ENCODE assay signal across 20 mouse cellular contexts in the genomic region with DNA sequence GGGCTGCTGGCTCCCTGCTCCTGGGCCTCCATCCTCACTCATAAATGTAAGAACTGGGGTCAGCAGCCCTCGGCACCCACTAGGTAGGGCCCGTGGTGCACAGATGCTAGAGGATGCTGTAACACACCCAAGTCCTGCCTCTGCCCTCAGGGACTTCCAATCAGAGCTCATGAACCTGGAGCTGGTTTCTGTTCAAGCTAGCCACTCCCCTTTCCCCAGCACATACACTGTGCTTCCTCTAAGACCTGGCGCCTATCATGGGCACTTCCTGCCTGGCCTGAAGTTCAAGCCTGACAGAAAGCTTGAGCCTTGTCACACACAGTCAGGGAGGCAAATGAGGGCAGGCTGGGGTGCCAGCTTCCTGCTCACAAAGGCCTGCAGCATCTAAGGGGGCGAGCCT. TPM values are rescaled to one million over a fixed set of nuclear protein-coding genes. Genes with fewer than 3 reads are reported as not detected.
A peak's percentile ranks its signal among the peaks of the same experiment; 100 is the strongest.
DNase-seq lines count a peak whose midpoint lies in the region; ATAC-seq and TF ChIP-seq lines count a peak whose summit lies in the region.
"Had no signal": no experiment of that assay in that cellular context is flagged by ENCODE, and none has a peak within 500 bp of the region (broad histone marks: within the 10 kb centered on the region; RNA-seq: fewer than 3 reads in every experiment).

No protein-coding gene starts in this region.

- H3K36me3 ChIP-seq in lung, postnatal 0 days (ENCODE audit: insufficient read depth, low read length), result peaks cover 67% of the 10 kb centered on the region

- H3K9ac ChIP-seq in lung, postnatal 0 days (replicated peaks; ENCODE audit: low read depth), result no peak overlapping the region
- H3K9ac ChIP-seq: forebrain, embryonic 13.5 days; heart, embryonic 15.5 days; hindbrain, embryonic 13.5 days; intestine, embryonic 15.5 days had no signal

- peak; percentile 23 for DNase-seq in lung, postnatal 25 days (ENCODE audit: low spot score)
- DNase-seq in lung, postnatal 0 days (ENCODE audit: low spot score), result no peak
- DNase-seq in ES-CJ7 (ENCODE audit: low read depth, low spot score) (peak; percentile 28), ZHBTc4 (ENCODE audit: low read depth, low spot score) (peak; percentile 57)
- DNase-seq in layer of hippocampus, adult 9-10 months (ENCODE audit: low spot score), result no peak
- no peak for DNase-seq in left cerebral cortex, adult 9 months (ENCODE audit: low spot score in 2 of 2)
- DNase-seq: adrenal gland, postnatal 10 days; cerebellum, adult 11 months; cerebellum, adult 9-10 months; cerebellum, postnatal 36 days; gastrocnemius, postnatal 14 days; heart, adult 2 months; heart, postnatal 14 days had no signal

- H3K27me3 ChIP-seq in lung, postnatal 0 days (replicated peaks; ENCODE audit: insufficient read depth, low read length), result no peaks in the 10 kb centered on the region
- H3K27me3 ChIP-seq: forebrain, embryonic 13.5 days; heart, embryonic 15.5 days; hindbrain, embryonic 13.5 days; intestine, embryonic 15.5 days had no signal

- H3K4me3 ChIP-seq in lung, postnatal 0 days (ENCODE audit: low read depth, low read length), result no peak overlapping the region
- H3K4me3 ChIP-seq: embryonic facial prominence, embryonic 10.5 days; forebrain, embryonic 13.5 days; heart, adult 2 months; heart, embryonic 15.5 days; hindbrain, embryonic 13.5 days; intestine, embryonic 15.5 days had no signal

- ATAC-seq in lung, postnatal 0 days, result no peak
- ATAC-seq: forebrain, embryonic 13.5 days; hindbrain, postnatal 0 days; intestine, embryonic 15.5 days had no signal

- H3K4me2 ChIP-seq in lung, postnatal 0 days (replicated peaks; ENCODE audit: low read depth, low read length), result no peak overlapping the region
- H3K4me2 ChIP-seq: forebrain, embryonic 13.5 days; heart, embryonic 11.5 days; heart, embryonic 15.5 days; hindbrain, embryonic 13.5 days; intestine, embryonic 15.5 days had no signal

- no peak for TF ChIP-seq EP300 in lung, postnatal 0 days (IDR thresholded peaks at IDR 0.05)

- no peaks in the 10 kb centered on the region for H3K4me1 ChIP-seq in lung, postnatal 0 days (ENCODE audit: insufficient read depth, low read depth, low read length)
- H3K4me1 ChIP-seq: forebrain, embryonic 13.5 days; intestine, embryonic 15.5 days had no signal

- no peak overlapping the region for H3K27ac ChIP-seq in lung, postnatal 0 days (ENCODE audit: low read length)
- H3K27ac ChIP-seq: embryonic facial prominence, embryonic 10.5 days; forebrain, embryonic 13.5 days; heart, adult 2 months; heart, embryonic 15.5 days; hindbrain, embryonic 13.5 days; hindbrain, postnatal 0 days; intestine, embryonic 15.5 days had no signal

- WGBS in lung, postnatal 0 days, result 85% methylated on average over 4 of the region's 4 CpGs

- TF ChIP-seq CTCF in lung, postnatal 0 days (IDR thresholded peaks at IDR 0.05), result no peak

- H3K9me3 ChIP-seq in lung, postnatal 0 days (ENCODE audit: low read length), result no peaks in the 10 kb centered on the region
- H3K9me3 ChIP-seq: embryonic facial prominence, embryonic 10.5 days; forebrain, embryonic 13.5 days; heart, embryonic 15.5 days; hindbrain, embryonic 13.5 days; intestine, embryonic 15.5 days had no signal

RNA-seq across cellular contexts. Expression of gene Tmem120a, which starts 11.2 kb away (rescaled TPM):
- 44.0 and 45.2 TPM in 2 replicates for polyA plus RNA-seq in lung, postnatal 0 days (2015; fragmentation: Nextera tagmentation; extraction: Ambion mirVana)

RNA-seq across cellular contexts. Expression of gene Styxl1, which starts 45.1 kb away (rescaled TPM):
- 1.7 TPM in 2 replicates for polyA plus RNA-seq in lung, postnatal 0 days (2015; fragmentation: Nextera tagmentation; extraction: Ambion mirVana)

RNA-seq across cellular contexts. Expression of gene Mdh2, which starts 45.2 kb away (rescaled TPM):
- 281 and 302 TPM in 2 replicates for polyA plus RNA-seq in lung, postnatal 0 days (2015; fragmentation: Nextera tagmentation; extraction: Ambion mirVana)

Comparison
In these comparisons a context has a peak if more than half of its experiments do, and no peak if none do; other contexts are left out.
1. DNase-seq: peak in lung, postnatal 25 days (single experiment), ES-CJ7 (single experiment) and ZHBTc4 (single experiment); none in lung, postnatal 0 days (single experiment), layer of hippocampus, adult 9-10 months (single experiment) and left cerebral cortex, adult 9 months (0 of 2).